Mouse (Mus musculus): ENCODE measurements around the gene Olfr1423. TPM values are rescaled to one million over a fixed set of nuclear protein-coding genes. Genes with fewer than 3 reads are reported as not detected.
"Not testable (repeated sequence)": the region's sequence is repeated elsewhere in the genome, so short reads cannot be mapped to it uniquely, and the experiment has no call there.

Gene Olfr1423
- polyA plus RNA-seq, 1 experiment = not detected

DNA sequence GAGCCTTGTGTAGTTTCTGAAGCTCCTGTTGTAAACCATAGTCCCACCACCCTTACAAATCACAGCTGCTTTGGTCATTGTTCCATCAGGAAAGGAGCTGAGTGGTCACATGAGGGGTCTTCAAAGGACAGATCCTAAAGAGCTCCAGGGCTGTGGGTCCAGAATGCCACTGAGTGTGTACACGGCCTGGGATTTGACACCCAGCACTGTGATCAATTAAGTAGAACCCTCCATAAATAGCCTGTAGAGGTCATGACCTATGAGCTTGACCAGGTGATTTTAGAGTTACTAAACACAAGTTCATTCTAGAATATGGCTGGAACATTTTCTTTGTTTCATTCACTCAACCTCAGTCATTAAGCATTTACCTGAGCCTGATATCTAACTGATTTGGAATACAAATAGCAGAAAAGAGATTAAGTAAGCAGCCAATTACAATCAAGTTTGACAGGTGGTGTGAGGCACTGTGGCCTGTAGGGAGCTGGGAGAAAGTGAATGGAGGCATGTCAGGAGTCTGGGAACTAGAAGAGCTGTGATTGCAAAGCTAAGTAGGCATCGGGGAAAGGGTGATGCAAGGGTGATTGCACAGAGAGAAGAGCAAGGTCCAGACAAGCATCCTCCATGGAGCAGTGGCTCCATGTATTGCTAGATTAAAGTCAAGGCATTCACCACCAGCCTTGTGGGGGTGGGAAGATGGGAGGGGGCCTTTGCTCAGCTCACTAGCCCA is 45.2 kb downstream of the Olfr1423 start:
- Histone ChIP-seq H3K4me1 (peaks cover 5% of the 10 kb centered on the region), H3K36me3 (replicated peaks; ENCODE audit: low read length) (peaks cover 52% of the 10 kb centered on the region), H3K27me3 (replicated peaks) (peaks cover 8% of the 10 kb centered on the region), H3K9me3 (no peaks in the 10 kb centered on the region), H3K4me3 (replicated peaks) (no peak overlapping the region)
- TF ChIP-seq FLI1 (IDR thresholded peaks at IDR 0.05; ENCODE audit: low read length) = no peak
- no peak for TF ChIP-seq GATA1 (IDR thresholded peaks at IDR 0.05; ENCODE audit: borderline replicate concordance, low read length)

DNA sequence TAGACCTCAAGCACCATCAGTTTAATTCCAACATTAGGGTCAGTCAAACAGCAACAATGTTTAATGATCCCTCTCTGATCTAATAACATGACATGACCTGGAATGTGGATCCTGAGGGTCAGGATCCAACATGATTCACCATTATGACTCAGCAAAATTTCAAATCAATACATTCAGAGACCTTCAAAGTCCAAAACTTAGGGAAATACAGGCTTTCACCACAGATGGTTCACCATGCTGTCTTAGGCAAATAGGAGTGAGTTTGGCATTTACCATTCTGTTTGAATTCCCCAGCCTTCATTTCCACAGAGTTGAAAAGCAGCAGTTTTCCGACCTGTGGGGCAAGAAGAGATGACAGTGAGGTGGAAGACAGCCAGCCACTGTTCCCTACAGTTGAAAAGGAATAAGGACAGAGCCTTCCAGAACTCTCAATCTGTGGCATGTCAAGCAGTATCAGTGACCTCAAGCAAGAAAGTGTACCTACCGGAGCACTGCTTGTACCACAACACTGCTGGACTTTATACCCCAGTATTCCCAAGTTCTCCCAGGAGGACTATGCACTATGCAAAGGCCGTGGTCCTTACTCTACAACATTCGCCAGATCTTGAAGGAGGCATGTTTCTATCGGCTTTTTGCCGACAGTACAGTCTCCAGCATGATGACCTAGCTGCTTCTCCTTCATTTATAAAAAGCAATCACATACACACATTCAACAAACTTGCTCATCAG is 46.2 kb downstream of the Olfr1423 start:
- no peaks in the 10 kb centered on the region for H3K9me3 ChIP-seq
- H3K27me3 ChIP-seq (replicated peaks) = peaks cover 6% of the 10 kb centered on the region
- H3K4me1 ChIP-seq = peaks cover 5% of the 10 kb centered on the region
- H3K4me3 ChIP-seq (replicated peaks) = no peak overlapping the region
- peaks cover 62% of the 10 kb centered on the region for H3K36me3 ChIP-seq (replicated peaks; ENCODE audit: low read length)
- TF ChIP-seq FLI1 (IDR thresholded peaks at IDR 0.05; ENCODE audit: low read length) = no peak
- no peak for TF ChIP-seq GATA1 (IDR thresholded peaks at IDR 0.05; ENCODE audit: borderline replicate concordance, low read length)

DNA sequence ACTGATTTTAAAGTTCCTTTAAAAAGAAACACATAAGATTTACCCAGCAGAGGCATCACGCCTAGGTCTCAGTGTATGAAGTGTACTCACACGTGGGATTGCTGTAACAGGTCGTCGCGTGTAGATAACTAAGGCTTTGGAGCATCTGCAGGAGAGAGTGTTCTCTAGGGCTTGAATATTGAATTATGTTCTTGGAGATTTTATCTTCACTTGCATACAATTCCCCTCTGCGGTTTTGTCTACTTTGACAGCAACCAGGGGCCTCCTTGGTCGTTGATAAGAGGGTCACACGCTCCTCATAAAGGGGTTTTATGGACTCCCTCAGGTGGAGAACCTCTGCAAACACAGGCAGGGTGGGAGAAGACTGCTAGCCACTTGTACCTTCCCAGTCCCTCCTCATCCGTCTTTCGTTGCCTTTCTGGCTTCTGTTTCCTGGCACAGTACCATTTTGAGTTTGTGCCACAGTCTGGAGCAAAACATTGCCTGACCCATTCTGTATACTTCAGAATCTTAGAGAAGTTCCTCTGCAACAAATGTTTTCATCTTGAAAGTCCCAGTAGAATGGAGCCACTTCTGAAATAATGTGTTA is 48.6 kb downstream of the Olfr1423 start:
- Histone ChIP-seq H3K27me3 (replicated peaks) (no peaks in the 10 kb centered on the region), H3K9me3 (no peaks in the 10 kb centered on the region), H3K4me1 (no peaks in the 10 kb centered on the region), H3K4me3 (replicated peaks) (no peak overlapping the region), H3K36me3 (replicated peaks; ENCODE audit: low read length) (peaks cover 84% of the 10 kb centered on the region)
- TF ChIP-seq GATA1 (IDR thresholded peaks at IDR 0.05; ENCODE audit: borderline replicate concordance, low read length) (no peak), FLI1 (IDR thresholded peaks at IDR 0.05; ENCODE audit: low read length) (no peak)

DNA sequence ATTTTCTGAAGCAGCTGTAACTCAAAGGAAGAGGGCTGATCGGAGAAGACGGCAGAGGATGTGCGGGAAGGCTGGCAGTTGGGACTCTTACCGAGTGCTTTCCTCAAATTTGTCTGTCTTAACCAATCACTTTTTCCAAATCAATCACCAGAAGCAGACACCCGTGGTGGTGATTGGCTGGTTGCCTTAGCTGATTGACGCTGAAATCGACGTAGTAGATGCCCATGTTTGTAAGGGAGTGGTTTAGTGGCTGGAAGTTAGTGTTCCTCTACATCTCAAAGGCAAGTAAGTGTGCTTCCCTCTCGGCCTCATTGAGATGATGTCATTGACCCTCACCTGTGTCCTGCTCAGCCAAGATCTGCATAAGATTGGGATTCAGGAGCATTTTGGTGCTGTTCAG is 49.1 kb downstream of the Olfr1423 start:
- Histone ChIP-seq H3K9me3 (no peaks in the 10 kb centered on the region), H3K4me1 (no peaks in the 10 kb centered on the region), H3K36me3 (replicated peaks; ENCODE audit: low read length) (peaks cover 89% of the 10 kb centered on the region), H3K4me3 (replicated peaks) (no peak overlapping the region), H3K27me3 (replicated peaks) (no peaks in the 10 kb centered on the region)
- no peak for TF ChIP-seq GATA1 (IDR thresholded peaks at IDR 0.05; ENCODE audit: borderline replicate concordance, low read length)
- TF ChIP-seq FLI1 (IDR thresholded peaks at IDR 0.05; ENCODE audit: low read length) = no peak

DNA sequence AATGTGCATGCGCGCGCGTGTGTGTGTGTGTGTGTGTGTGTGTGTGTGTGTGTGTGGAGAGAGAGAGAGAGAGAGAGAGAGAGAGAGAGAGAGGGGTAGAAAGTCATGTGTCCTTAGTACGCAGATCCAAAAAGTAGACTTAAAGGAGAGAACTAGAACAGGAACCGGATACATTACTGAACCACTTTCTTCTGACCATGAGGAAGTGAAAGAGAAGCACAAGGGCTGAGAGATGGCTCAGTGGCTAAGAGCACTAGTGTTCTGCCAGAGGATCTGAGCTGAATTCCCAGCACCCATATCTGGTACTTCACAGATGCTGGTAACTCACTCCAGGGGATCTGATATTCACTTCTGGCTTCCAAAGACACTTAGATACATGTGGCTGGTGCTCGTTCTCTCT is 51.8 kb downstream of the Olfr1423 start:
- H3K36me3 ChIP-seq (replicated peaks; ENCODE audit: low read length) = peaks cover 96% of the 10 kb centered on the region
- no peaks in the 10 kb centered on the region for H3K9me3 ChIP-seq
- no peaks in the 10 kb centered on the region for H3K4me1 ChIP-seq
- H3K27me3 ChIP-seq (replicated peaks) = no peaks in the 10 kb centered on the region
- TF ChIP-seq FLI1 (IDR thresholded peaks at IDR 0.05; ENCODE audit: low read length) = no peak
- no peak overlapping the region for H3K4me3 ChIP-seq (replicated peaks)

DNA sequence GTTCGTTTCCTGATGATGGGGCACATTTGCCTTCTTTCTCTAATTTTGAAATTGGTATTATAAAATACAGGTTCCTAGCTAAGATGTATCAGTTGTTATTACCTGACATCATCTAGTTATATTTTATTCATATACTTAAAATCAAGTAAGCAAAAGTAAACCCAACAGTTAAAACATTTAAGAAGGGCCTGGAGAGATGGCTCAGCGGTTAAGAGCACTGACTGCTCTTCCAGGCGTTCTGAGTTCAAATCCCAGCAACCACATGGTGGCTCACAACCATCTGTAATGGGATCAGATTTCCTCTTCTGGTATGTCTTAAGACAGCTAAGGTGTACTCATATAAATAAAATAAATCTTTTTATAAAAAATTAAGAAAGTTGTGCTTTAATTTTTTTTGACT is 53.3 kb downstream of the Olfr1423 start:
- no peaks in the 10 kb centered on the region for H3K4me1 ChIP-seq
- TF ChIP-seq GATA1 (IDR thresholded peaks at IDR 0.05; ENCODE audit: borderline replicate concordance, low read length) (no peak), FLI1 (IDR thresholded peaks at IDR 0.05; ENCODE audit: low read length) (no peak)
- H3K4me3 ChIP-seq (replicated peaks) = no peak overlapping the region
- H3K9me3 ChIP-seq = no peaks in the 10 kb centered on the region
- H3K36me3 ChIP-seq (replicated peaks; ENCODE audit: low read length) = peaks cover 97% of the 10 kb centered on the region
- no peaks in the 10 kb centered on the region for H3K27me3 ChIP-seq (replicated peaks)

DNA sequence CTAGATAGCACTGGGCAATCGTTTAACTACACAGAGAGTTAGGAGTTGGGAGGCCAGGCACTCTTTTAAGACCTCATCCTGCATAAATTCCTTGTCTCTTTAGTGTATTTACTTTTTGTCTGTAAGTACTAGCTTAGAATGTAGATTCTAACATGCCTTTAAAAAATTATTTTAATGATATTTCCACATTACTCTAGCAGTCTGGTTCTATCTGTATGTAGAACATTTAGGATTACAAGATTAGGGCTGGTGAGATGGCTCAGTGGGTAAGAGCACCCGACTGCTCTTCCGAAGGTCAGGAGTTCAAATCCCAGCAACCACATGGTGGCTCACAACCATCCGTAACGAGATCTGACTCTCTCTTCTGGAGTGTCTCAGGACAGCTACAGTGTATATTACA is 56.5 kb downstream of the Olfr1423 start:
- not testable (repeated sequence) for H3K4me1 ChIP-seq; H3K27me3 ChIP-seq (replicated peaks); H3K9me3 ChIP-seq; H3K4me3 ChIP-seq (replicated peaks)
- H3K36me3 ChIP-seq (replicated peaks; ENCODE audit: low read length) = peaks cover 96% of the 10 kb centered on the region

Other genes starting within 250 kb of the Olfr1423 start
- gene Stx3, start 221.9 kb downstream of the Olfr1423 start, polyA plus RNA-seq (2012; ENCODE audit: insufficient read depth, low replicate concordance) = 2.6 TPM in 1 of 2 replicates, not detected in the other
- gene Olfr1417, start 202.1 kb downstream of the Olfr1423 start, polyA plus RNA-seq (2012; ENCODE audit: insufficient read depth, low replicate concordance) = not detected in 2 replicates
- gene Olfr1418, start 180.3 kb downstream of the Olfr1423 start, polyA plus RNA-seq (2012; ENCODE audit: insufficient read depth, low replicate concordance) = not detected in 2 replicates
- gene Olfr1419, start 166.2 kb downstream of the Olfr1423 start, polyA plus RNA-seq (2012; ENCODE audit: insufficient read depth, low replicate concordance) = not detected in 2 replicates
- gene Olfr1420, start 154.8 kb downstream of the Olfr1423 start, polyA plus RNA-seq (2012; ENCODE audit: insufficient read depth, low replicate concordance) = not detected in 2 replicates
- 2.4 and 5.5 TPM in 2 replicates for gene Patl1, start 128.9 kb downstream of the Olfr1423 start, polyA plus RNA-seq (2012; ENCODE audit: insufficient read depth, low replicate concordance)
- gene Osbp, start 75.4 kb downstream of the Olfr1423 start, polyA plus RNA-seq (2012; ENCODE audit: insufficient read depth, low replicate concordance) = 0.73 and 3.0 TPM in 2 replicates
- gene Olfr1424, start 21.4 kb upstream of the Olfr1423 start, polyA plus RNA-seq (2012; ENCODE audit: insufficient read depth, low replicate concordance) = not detected in 2 replicates
- not detected in 2 replicates for gene Olfr1425, start 36.4 kb upstream of the Olfr1423 start, polyA plus RNA-seq (2012; ENCODE audit: insufficient read depth, low replicate concordance)
- not detected in 2 replicates for gene Olfr1426, start 50.7 kb upstream of the Olfr1423 start, polyA plus RNA-seq (2012; ENCODE audit: insufficient read depth, low replicate concordance)
- not detected in 2 replicates for gene Olfr1427, start 62.0 kb upstream of the Olfr1423 start, polyA plus RNA-seq (2012; ENCODE audit: insufficient read depth, low replicate concordance)
- not detected in 2 replicates for gene Olfr1428, start 74.6 kb upstream of the Olfr1423 start, polyA plus RNA-seq (2012; ENCODE audit: insufficient read depth, low replicate concordance)
- not detected in 2 replicates for gene Olfr76, start 81.9 kb upstream of the Olfr1423 start, polyA plus RNA-seq (2012; ENCODE audit: insufficient read depth, low replicate concordance)
- gene Olfr1555-ps1, start 128.8 kb upstream of the Olfr1423 start, polyA plus RNA-seq (2012; ENCODE audit: insufficient read depth, low replicate concordance) = not detected in 2 replicates
- not detected in 2 replicates for gene Olfr1431, start 159.3 kb upstream of the Olfr1423 start, polyA plus RNA-seq (2012; ENCODE audit: insufficient read depth, low replicate concordance)
- gene Olfr1432, start 191.3 kb upstream of the Olfr1423 start, polyA plus RNA-seq (2012; ENCODE audit: insufficient read depth, low replicate concordance) = not detected in 2 replicates
- gene Olfr262, start 200.3 kb upstream of the Olfr1423 start, polyA plus RNA-seq (2012; ENCODE audit: insufficient read depth, low replicate concordance) = not detected in 2 replicates
- not detected in 2 replicates for gene Olfr235, start 219.7 kb upstream of the Olfr1423 start, polyA plus RNA-seq (2012; ENCODE audit: insufficient read depth, low replicate concordance)
- not detected in 2 replicates for gene Olfr1434, start 238.5 kb upstream of the Olfr1423 start, polyA plus RNA-seq (2012; ENCODE audit: insufficient read depth, low replicate concordance)